Mouse (Mus musculus) right cerebral cortex, postnatal 25 days (tissue): ENCODE data around the gene Fbxo3.
A peak's percentile ranks its signal among the peaks of the same experiment; 100 is the strongest.
"Not testable (repeated sequence)": the region's sequence is repeated elsewhere in the genome, so short reads cannot be mapped to it uniquely, and the experiment has no call there.

Experiments used
- DNase-seq: peaks from one replicate; pipeline ENCODE4 v3.0.0; 2022

The Fbxo3 gene

GRCm38 (mm10) chr2:104041632-104042031, 14.1 kb downstream of the Fbxo3 start:
- no peak for DNase-seq

GRCm38 (mm10) chr2:104042766-104043165, 15.2 kb downstream of the Fbxo3 start:
- no peak for DNase-seq

- DNase-seq = no peak
Observed at GRCm38 (mm10) chr2:104043624-104044478, 16.3 kb downstream of the Fbxo3 start.

DNA sequence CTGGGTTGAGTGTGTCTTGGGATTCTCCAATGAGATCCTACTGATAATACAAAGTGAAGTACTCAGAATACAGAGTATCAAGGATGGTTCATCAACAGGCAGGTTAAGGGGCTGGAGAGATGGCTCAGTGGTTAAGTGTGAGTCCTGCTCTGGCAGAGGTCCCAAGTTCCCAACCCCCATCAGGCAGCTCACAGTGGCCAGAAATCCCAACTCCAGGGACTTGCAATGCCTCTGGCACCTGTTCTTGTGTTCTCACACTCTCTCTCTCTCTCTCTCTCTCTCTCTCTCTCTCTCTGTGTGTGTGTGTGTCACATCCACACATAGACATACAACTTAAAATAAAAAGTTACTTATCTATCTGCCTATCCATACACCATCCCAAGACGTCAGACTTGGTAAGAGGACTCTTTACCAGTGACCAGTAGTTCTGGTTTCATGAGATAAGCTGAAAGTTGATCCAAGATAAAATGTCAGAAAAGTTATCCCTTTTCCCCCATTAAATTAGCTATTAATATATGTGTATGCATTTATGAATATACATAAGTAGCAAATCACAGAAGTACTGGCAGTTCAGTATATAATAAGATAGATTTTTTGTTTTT, 17.1 kb downstream of the Fbxo3 start:
- no peak for DNase-seq

- no peak for DNase-seq
Observed at GRCm38 (mm10) chr2:104058381-104058780, 30.9 kb downstream of the Fbxo3 start.

- DNase-seq = no peak
Observed at GRCm38 (mm10) chr2:104058954-104059353, 31.4 kb downstream of the Fbxo3 start.

GRCm38 (mm10) chr2:104059786-104060185, 32.3 kb downstream of the Fbxo3 start:
- DNase-seq = no peak

DNA sequence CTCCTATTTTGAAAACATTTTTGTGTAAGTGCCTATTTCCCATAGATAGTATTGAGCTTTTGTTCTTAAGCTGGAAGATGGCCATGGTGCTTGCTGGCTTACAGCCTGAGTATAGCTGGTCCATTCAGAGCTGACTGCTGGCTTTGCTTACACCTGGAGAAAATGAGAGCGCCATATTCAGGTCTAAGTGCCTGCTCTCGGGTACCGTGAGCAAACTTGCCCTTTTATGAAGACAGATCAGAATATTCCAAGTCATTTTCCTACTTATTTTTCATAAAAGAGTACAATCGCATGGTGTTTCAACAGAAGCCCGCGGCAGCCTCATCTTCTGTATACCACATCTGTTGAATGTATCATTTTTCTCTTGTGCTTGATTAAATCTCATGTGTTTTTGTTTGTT, 33.5 kb downstream of the Fbxo3 start:
- no peak for DNase-seq

GRCm38 (mm10) chr2:104062665-104063064, 35.1 kb downstream of the Fbxo3 start:
- DNase-seq = no peak

- DNase-seq = no peak
Observed at GRCm38 (mm10) chr2:104064152-104064551, 36.6 kb downstream of the Fbxo3 start.

- not testable (repeated sequence) for DNase-seq
Observed at GRCm38 (mm10) chr2:104065526-104065925, 38.0 kb downstream of the Fbxo3 start, which contains the start of gene Gm10912. TSS of gene Gm10912 (plus strand) at chr2:104065826.

DNA sequence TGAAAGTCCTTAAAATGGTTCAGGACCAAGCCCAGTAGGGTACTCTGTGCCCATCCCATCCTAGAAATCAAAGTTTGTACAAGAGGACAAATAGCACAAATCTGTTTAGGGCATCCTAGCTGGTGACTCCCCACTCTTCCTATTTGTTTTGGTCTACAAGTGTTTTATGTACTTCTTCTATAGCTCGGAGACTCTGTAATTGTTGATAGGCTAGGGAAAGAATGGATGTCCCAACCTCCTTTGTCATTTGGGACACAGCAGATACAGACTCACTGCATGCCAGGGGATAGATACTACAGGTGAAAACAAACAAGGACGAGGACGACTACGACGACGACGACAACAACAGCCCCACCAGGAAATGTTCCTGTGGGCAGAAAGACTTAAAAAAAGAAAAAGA, 40.9 kb downstream of the Fbxo3 start, which contains the start of gene Gm10799:
Gene Gm10799 (minus strand): TSS at position 101 of the 400 bp plus-strand sequence.
- DNase-seq = not testable (repeated sequence)

DNA sequence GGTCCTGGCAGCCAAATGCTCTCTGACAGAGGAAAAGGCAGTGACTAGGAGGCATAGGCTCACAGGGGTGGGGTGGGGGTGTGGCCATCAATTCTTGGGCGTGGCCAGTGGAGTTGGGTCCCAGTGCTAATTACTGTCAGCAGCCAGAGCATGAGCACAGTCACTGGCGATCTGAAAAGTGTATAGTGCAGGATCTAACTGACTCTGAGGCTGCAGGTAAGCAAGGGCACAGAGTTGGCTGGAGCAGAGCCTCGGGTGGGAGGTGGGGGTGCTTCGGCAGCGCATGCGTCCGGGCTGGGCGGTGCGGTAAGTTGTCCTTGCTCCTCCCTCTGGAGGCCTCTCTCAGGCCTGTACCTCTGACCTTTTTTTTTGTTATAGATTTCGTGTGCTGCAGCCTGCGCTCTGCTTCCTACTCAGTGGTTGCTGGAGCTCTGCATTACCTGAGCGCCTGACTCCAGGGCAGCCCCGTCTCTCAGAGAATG, 42.2 kb downstream of the Fbxo3 start, which contains the start of gene Cd59b:
Gene Cd59b (plus strand): TSS at position 146 of the 482 bp plus-strand sequence.
- no peak for DNase-seq

- DNase-seq = not testable (repeated sequence)
Observed at GRCm38 (mm10) chr2:104078285-104078684, 50.8 kb downstream of the Fbxo3 start.

GRCm38 (mm10) chr2:104081436-104082050, 54.0 kb downstream of the Fbxo3 start:
- DNase-seq = not testable (repeated sequence)

- no peak for DNase-seq
Observed at GRCm38 (mm10) chr2:104082474-104082873, 55.0 kb downstream of the Fbxo3 start.

DNA sequence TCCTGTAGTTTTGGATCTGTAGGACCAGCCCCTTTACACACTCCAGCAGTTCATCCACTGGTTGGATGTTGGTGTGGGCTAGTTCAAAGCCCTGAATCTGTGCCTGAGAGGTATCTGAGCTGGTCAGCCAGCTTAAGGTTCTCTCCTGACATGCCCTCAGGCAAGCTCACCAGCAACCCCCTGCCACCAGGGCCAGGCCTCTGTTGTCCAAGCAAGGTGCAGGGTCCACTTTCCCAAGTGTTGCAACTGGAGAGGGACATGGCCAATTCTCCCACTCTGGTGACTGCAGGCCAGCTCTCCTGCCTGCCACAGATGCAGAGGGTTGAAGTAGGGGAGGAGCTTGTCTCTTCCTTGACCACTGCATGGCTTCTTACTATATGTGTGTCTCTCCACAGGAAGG, 56.5 kb downstream of the Fbxo3 start:
- not testable (repeated sequence) for DNase-seq

DNA sequence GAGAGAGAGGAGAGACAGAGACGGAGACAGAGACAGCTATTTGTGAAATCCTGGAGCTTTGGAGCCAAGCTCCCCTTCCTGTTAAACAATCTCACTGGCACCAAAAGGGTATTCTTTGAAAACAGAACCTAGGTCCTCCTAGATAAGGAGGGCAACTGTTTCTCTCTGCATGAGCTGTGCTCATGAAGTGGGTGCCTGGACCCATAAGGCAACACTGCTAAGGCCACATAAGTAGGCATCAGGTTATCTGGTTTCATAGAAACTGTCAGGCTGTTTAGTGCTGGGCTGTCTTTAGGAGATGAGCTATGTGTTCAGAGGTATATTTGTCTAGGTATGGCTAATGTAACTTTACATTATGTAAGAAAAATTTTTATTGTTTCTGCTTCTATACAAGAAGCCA, 60.0 kb downstream of the Fbxo3 start:
- not testable (repeated sequence) for DNase-seq

- DNase-seq = no peak
Observed at GRCm38 (mm10) chr2:104093305-104093704, 65.8 kb downstream of the Fbxo3 start.

DNA sequence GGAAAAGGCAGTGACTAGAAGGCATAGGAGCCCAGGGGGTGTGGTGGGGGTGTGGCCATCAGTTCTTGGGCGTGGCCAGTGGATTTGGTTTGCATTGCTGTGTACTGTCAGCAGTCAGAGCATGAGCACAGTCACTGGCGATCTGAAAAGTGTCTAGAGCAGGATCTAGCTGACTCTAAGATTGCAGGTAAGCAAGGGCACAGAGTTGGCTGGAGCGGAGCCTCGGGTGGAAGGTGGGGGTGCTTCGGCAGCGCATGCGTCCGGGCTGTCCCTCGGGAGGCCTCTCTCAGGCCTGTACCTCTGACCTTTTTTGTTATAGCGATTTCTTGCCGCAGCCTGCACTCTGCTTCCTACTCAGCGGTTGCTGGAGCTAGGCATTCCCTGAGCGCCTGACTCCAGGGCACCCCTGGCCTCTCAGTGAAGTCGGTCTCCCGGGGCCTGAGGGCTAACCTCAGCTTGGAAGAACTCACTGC, 68.3 kb downstream of the Fbxo3 start, which contains the start of gene Cd59a:
Gene Cd59a (plus strand): TSS at position 61 of the 473 bp plus-strand sequence.
- DNase-seq = peak; percentile 19

DNA sequence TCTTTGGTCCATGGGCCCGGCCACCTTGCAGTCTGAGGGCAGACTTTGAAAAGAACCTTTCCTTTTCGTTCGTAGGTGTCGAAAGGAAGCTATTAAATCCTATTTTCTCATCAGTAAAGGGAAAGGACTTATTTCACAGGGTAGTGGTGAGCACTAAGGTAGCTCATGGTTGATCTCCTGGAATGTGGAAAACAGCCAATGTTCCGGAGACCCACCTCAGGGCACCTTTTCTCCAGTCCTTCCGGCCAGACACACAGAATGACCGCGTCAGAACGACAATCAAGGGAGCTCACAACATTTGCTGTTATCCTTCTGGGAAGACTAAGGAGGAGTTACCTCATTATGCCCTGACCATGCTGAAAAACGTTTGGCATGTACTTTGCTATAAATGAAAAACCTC, 68.7 kb downstream of the Fbxo3 start:
- DNase-seq = no peak

DNA sequence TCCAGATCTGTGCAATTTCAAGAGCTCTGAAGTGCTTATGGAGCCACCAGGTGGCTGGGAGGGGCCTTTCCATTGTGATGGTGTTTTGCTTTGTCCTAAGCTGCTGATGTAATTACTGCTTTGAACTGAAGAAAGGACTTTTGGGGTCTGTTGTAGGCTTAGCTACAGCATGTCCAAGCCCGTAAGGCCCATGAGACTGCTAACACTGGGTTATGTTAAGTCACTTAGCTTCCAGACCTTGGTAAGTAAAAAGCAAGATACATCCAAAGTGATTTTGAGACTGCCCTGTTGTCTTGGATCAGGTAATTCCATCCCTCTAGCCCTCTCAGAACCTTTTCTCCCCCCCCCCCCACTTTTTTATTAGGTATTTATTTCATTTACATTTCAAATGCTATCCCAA, 69.3 kb downstream of the Fbxo3 start:
- DNase-seq = not testable (repeated sequence)

GRCm38 (mm10) chr2:104097396-104097795, 69.9 kb downstream of the Fbxo3 start:
- DNase-seq = not testable (repeated sequence)
